Mouse (Mus musculus) neural tube, embryonic 12.5 days (tissue): ENCODE results near the gene Zfp786. TPM values are rescaled to one million over a fixed set of nuclear protein-coding genes. Genes with fewer than 3 reads are reported as not detected.

ENCODE experiments used
- ATAC-seq: fragments of 200-750 bp; cut with Nextera tagmentation; 2 replicates; pipeline ENCODE4 v1.8.0; 2017; ENCODE audit warnings: low read depth, mild to moderate bottlenecking, moderate TSS enrichment, moderate library complexity; ENCODE audit not compliant: low FRiP score
- H3K27ac ChIP-seq: fragments of 300-500 bp; sonication (generic); 2 replicates; pipeline ENCODE4 v1.5.1; 2016
- H3K27me3 ChIP-seq: fragments of 300-500 bp; sonication (generic); replicated peaks from 2 replicates; pipeline ENCODE4 v1.6.1; 2016; ENCODE audit warnings: mild to moderate bottlenecking
- H3K36me3 ChIP-seq: fragments of 300-500 bp; sonication (generic); 2 replicates; pipeline ENCODE4 v1.6.1; 2016; ENCODE audit warnings: mild to moderate bottlenecking
- H3K4me1 ChIP-seq: fragments of 300-500 bp; sonication (generic); 2 replicates; pipeline ENCODE4 v1.6.1; 2016
- H3K4me2 ChIP-seq: fragments of 300-500 bp; sonication (generic); replicated peaks from 2 replicates; pipeline ENCODE4 v1.6.1; 2016; ENCODE audit warnings: mild to moderate bottlenecking
- H3K4me3 ChIP-seq: fragments of 300-500 bp; sonication (generic); 2 replicates; pipeline ENCODE4 v1.5.1; 2016
- H3K9ac ChIP-seq: fragments of 300-500 bp; sonication (generic); 2 replicates; pipeline ENCODE4 v1.6.1; 2016; ENCODE audit warnings: mild to moderate bottlenecking
- H3K9me3 ChIP-seq: fragments of 300-500 bp; sonication (generic); 2 replicates; pipeline ENCODE4 v1.6.1; 2016; ENCODE audit warnings: mild to moderate bottlenecking
- WGBS: fragments of 180-500 bp; shearing (Covaris S2); methylation state at CpG from one replicate; pipeline ENCODE4 v1.1.7; 2016; 5-methylcytosine and 5-hydroxymethylcytosine counted together
- polyA plus RNA-seq: library from polyadenylated mRNA; unstranded; fragments of >200 nt; fragmentation: Nextera tagmentation; extraction: Ambion mirVana; gene quantifications from 2 replicates; pipeline ENCODE4 v1.2.1, GENCODE M21; 2016

The Zfp786 gene
- polyA plus RNA-seq, 1 experiment from 2014 or later, result 12.8 TPM

DNA sequence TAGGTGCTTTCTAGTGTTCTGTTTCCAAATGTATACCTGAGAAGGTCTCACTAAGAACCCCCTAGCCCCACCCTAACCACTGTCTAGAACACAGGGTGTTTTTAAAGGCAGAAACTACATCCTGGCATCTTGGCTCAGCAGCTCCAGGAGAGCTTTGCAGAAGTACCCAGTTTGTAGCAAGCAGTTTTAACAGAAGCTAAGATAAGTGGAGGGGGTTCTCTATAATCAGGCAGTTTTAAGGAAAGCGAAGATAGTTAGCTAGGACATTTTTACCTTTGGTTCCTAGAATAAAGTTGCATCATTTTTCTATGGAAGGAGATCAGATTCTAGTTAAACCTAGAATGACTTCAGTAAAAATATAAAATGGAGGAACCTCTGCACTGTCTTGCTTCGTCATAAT lies 11.2 kb upstream of the Zfp786 start:
- no peak overlapping the region for H3K9ac ChIP-seq
- WGBS, result 97% methylated on average over 2 of the region's 2 CpGs
- no peak overlapping the region for H3K4me2 ChIP-seq
- H3K27me3 ChIP-seq, result no peaks in the 10 kb centered on the region
- no peak overlapping the region for H3K4me3 ChIP-seq
- H3K4me1 ChIP-seq, result no peaks in the 10 kb centered on the region
- H3K9me3 ChIP-seq, result no peaks in the 10 kb centered on the region
- peaks cover 18% of the 10 kb centered on the region for H3K36me3 ChIP-seq
- no peak overlapping the region for H3K27ac ChIP-seq
- no peak for ATAC-seq

DNA sequence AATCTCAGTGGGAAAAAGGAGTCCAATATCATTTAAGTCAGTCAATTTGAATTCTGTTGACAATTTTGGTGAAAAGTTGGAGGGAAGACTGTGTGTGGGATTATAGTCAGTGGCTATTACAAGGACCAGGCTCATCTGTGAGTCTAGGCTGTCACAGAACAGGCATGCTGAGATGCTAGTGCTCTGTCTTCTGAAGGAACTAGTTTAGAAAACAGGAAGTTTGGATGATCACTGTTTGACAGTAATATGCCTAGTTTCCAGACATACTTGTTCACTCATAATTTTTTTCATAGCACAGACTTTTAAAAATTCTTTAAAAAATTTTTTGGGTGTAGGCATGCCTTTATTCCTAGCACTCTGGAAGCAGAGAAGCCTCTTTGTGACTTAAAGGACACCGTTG lies 10.4 kb upstream of the Zfp786 start:
- ATAC-seq, result no peak
- Histone ChIP-seq H3K36me3 (peaks cover 13% of the 10 kb centered on the region), H3K27ac (no peak overlapping the region), H3K4me3 (no peak overlapping the region), H3K4me2 (no peak overlapping the region), H3K9ac (no peak overlapping the region), H3K27me3 (no peaks in the 10 kb centered on the region), H3K9me3 (no peaks in the 10 kb centered on the region), H3K4me1 (no peaks in the 10 kb centered on the region)
- 92% methylated on average over 1 of the region's 1 CpGs for WGBS

DNA sequence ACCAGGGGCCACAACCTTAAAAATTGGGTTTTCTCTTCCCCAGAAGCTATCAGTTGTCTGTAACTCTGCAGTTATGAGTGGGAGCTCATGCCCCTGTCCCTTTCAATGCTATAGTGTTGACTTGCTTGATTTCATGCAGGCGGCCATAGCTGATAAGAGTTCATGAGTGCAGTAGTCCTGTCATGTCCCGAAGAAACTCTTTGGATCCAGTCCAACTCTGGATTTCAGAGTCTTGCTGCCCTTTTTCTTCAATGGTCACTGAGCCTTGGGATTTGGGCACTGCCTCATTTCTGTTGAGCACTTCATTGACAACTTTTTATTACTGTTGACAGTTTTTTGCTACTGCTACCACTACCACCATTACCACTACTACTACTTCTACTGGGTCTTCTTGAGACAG lies 7.0 kb upstream of the Zfp786 start:
- WGBS, result 93% methylated on average over 2 of the region's 2 CpGs
- H3K4me3 ChIP-seq, result no peak overlapping the region
- H3K9ac ChIP-seq, result no peak overlapping the region
- peaks cover 13% of the 10 kb centered on the region for H3K36me3 ChIP-seq
- H3K4me1 ChIP-seq, result no peaks in the 10 kb centered on the region
- H3K27ac ChIP-seq, result no peak overlapping the region
- ATAC-seq, result no peak
- no peaks in the 10 kb centered on the region for H3K27me3 ChIP-seq
- H3K9me3 ChIP-seq, result no peaks in the 10 kb centered on the region
- no peak overlapping the region for H3K4me2 ChIP-seq

DNA sequence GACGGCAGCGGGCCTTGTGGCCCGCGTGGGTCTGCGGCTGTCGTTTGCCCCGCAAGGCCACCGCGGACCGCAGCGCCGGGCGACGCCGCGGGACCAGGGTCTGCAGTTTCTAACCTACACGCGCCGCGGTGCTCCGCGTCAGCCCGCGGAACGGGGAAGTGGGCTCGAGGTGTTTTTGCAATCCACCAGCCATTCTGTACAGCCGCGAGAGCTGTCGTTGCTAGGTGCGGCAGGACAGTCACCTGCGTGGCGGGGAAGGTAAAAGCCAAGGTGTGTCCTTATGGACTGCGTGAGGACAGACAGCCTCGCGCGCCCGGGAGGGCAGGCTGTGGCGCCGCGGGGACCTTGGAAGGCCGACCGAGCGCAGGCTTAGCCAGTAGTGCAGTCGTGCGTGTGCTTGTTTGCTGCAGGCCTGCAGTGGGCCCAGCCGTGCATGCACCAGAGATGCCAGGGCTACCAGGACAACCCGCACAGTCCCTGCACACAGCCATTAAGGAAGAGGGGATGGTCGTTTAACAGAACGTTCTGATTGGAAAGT lies 5.4 kb upstream of the Zfp786 start:
- under 1% methylated on average over 49 of the region's 49 CpGs for WGBS
- Histone ChIP-seq H3K4me3 (peak overlapping the region; percentile 86), H3K27me3 (no peaks in the 10 kb centered on the region), H3K4me1 (no peaks in the 10 kb centered on the region), H3K9ac (peak overlapping the region; percentile 95), H3K9me3 (no peaks in the 10 kb centered on the region), H3K27ac (peak overlapping the region; percentile 94), H3K4me2 (peak overlapping the region; percentile 71), H3K36me3 (peaks cover 8% of the 10 kb centered on the region)
- ATAC-seq, result peak; percentile 88

DNA sequence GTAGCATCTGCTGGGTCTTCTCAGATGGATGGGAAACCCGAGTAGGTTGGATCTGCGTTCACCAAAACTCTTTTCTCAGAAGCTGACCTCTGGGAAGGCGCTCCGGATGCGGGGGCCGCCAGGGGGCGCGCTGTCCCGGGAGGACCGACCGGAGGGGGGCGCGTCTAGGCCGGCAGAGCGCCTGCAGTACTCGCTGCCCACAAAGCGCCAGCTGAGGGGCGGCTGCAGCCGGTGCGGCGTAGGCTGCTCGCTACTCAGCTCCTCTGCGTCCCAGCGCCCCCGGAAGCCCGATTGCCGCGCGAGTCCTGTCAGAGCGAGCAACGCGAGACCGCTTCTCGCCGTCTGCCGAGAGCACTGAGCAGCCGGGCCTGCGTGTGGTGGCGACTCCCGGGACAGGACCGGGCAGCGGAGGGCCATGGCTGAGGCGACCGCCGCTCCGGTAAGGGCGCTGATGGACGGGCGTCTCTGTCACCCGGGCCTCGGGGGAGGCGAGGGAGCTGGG lies 4.9 kb upstream of the Zfp786 start, which contains the start of gene Zfp398:
Gene Zfp398 (plus strand): TSS at position 180 of the 502 bp plus-strand sequence.
- WGBS, result under 1% methylated on average over 52 of the region's 52 CpGs
- Histone ChIP-seq H3K4me3 (peak within 1 kb of the TSS; percentile 86), H3K27ac (peak within 1 kb of the TSS; percentile 94), H3K9me3 (no peaks in the 10 kb centered on the region), H3K36me3 (0 out of 2 replicates have a peak, but pooled peaks cover 4% of the 10 kb centered on the region), H3K9ac (peak within 1 kb of the TSS; percentile 95), H3K27me3 (no peaks in the 10 kb centered on the region), H3K4me2 (peak within 1 kb of the TSS; percentile 71), H3K4me1 (peaks cover 3% of the 10 kb centered on the region; the same call in 1 of the 2 replicates)
- ATAC-seq, result peak; percentile 93

DNA sequence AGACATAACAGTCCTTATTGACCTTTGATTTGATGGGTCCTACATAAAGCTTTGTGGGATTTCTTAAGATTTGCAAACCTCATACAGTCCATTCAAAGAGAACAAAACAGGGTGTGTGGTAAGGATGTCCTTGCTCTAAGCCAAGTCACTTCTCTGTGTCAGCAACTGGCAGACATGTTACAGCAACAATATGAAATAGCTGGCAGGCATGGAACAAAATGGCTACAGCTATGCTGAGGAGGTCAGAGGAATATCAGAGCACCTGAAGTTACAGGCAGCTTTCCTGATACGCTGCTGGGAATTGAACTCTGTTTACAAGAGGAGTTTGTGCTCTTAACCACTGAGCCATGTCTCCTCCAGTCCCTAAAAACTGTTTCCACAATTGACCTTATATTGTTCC lies 1.6 kb upstream of the Zfp786 start:
- Histone ChIP-seq H3K27ac (no peak overlapping the region), H3K4me3 (no peak overlapping the region), H3K4me2 (no peak overlapping the region), H3K9me3 (no peaks in the 10 kb centered on the region), H3K36me3 (no peaks in the 10 kb centered on the region), H3K27me3 (no peaks in the 10 kb centered on the region), H3K9ac (no peak overlapping the region), H3K4me1 (peaks cover 4% of the 10 kb centered on the region; the same call in 1 of the 2 replicates)
- ATAC-seq, result no peak
- 89% methylated on average over 1 of the region's 1 CpGs for WGBS

DNA sequence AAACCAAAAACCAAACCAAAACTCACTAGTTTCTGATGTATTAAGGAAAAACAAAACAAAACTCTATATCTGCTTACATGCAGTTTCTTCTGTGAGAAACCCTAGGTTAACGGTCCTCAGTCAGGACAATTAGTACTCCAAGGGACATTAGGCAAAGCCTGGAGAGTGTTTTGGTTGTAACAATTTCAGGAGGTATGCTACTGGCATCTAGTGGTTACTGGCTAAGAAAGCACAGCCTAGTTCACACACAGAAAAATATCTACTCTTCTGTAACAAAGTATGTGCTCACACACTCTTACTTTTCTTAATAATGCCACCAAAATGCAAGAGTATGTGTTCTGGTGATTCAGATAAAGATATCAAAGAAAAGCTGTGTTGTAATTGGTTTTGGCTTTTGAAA lies 1.7 kb downstream of the Zfp786 start:
- 23% methylated on average over 1 of the region's 1 CpGs for WGBS
- Histone ChIP-seq H3K4me1 (peaks cover 4% of the 10 kb centered on the region; the same call in 1 of the 2 replicates), H3K4me3 (no peak overlapping the region)

DNA sequence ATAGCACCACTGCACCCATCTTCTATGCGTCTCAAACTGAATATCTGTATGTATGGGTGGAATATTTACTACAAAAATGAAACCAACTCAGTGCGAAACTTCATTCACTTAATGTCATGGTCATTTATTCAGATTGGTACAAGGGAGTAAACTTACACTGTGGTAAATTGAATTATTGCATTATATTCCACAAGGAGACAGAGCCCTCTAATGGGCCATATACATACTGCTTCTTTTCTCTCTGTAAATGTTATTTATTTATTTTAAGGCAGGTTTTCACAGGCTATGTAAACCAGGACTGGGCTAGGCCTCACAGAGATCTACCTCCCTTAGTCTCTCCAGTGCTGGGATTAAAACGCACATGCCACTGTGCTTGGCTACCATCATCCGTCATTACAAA lies 3.2 kb downstream of the Zfp786 start:
- no peak for ATAC-seq
- no peak overlapping the region for H3K4me3 ChIP-seq
- no peak overlapping the region for H3K27ac ChIP-seq
- H3K27me3 ChIP-seq, result no peaks in the 10 kb centered on the region
- no peak overlapping the region for H3K4me2 ChIP-seq
- peaks cover 25% of the 10 kb centered on the region for H3K36me3 ChIP-seq
- H3K4me1 ChIP-seq, result peaks cover 4% of the 10 kb centered on the region; the same call in 1 of the 2 replicates
- WGBS, result 91% methylated on average over 4 of the region's 4 CpGs
- no peaks in the 10 kb centered on the region for H3K9me3 ChIP-seq
- no peak overlapping the region for H3K9ac ChIP-seq

More for the DNA sequence above, 1.7 kb downstream of the Zfp786 start:
- H3K4me2 ChIP-seq, result peak overlapping the region; percentile 61
- H3K27me3 ChIP-seq, result no peaks in the 10 kb centered on the region
- no peak overlapping the region for H3K27ac ChIP-seq
- H3K9ac ChIP-seq, result 0 out of 2 replicates have a peak overlapping the region, but pooled peaks have one; percentile 95
- ATAC-seq, result no peak
- H3K9me3 ChIP-seq, result no peaks in the 10 kb centered on the region
- peaks cover 12% of the 10 kb centered on the region for H3K36me3 ChIP-seq

DNA sequence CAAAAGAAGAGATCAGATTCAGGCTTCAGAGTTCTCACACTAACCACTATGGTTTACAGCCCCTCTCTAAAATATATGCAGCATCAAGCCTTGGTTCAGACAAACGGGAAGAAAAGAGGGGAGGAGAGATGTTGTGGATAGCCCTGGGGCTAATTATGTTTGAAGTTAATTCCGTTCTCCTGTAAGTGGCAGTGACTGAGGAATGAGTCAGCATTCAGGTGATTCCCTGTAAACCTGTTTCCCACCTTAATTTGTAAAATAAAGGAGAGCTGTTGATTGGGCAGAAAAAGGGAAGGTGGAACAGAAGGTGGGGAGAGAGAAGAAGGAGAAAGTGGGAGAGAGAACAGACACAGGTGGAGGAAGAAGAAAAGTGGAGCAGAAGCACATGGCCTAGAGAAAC lies 6.4 kb downstream of the Zfp786 start:
- Histone ChIP-seq H3K9me3 (no peaks in the 10 kb centered on the region), H3K4me3 (no peak overlapping the region), H3K4me1 (no peaks in the 10 kb centered on the region; the same call in 1 of the 2 replicates), H3K27ac (no peak overlapping the region), H3K9ac (no peak overlapping the region), H3K27me3 (no peaks in the 10 kb centered on the region), H3K4me2 (no peak overlapping the region), H3K36me3 (peaks cover 52% of the 10 kb centered on the region)
- no peak for ATAC-seq
- 60% methylated on average over 2 of the region's 2 CpGs for WGBS

DNA sequence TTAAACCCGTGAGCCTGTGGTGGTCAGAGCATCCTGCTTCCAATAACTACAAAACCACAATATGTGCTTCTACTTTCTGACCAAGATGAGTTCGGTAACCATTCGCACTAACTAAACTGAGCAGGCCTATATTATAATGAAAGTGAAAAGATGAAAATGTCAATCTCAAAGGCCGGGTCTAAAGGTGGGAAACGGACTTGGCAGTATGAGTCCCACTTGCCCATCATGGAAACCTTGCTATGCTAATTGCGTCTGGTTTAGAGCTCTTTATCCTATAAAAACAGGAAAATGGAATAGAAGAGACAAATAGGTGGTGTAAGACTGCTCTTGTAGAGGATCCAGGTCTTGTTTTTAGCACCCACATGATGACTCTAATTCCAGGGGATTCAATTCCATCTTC lies 8.9 kb downstream of the Zfp786 start:
- Histone ChIP-seq H3K9ac (no peak overlapping the region), H3K9me3 (no peaks in the 10 kb centered on the region), H3K4me1 (no peaks in the 10 kb centered on the region), H3K36me3 (peaks cover 60% of the 10 kb centered on the region), H3K27ac (no peak overlapping the region), H3K4me2 (no peak overlapping the region), H3K27me3 (no peaks in the 10 kb centered on the region), H3K4me3 (no peak overlapping the region)
- WGBS, result 94% methylated on average over 6 of the region's 6 CpGs
- ATAC-seq, result no peak

DNA sequence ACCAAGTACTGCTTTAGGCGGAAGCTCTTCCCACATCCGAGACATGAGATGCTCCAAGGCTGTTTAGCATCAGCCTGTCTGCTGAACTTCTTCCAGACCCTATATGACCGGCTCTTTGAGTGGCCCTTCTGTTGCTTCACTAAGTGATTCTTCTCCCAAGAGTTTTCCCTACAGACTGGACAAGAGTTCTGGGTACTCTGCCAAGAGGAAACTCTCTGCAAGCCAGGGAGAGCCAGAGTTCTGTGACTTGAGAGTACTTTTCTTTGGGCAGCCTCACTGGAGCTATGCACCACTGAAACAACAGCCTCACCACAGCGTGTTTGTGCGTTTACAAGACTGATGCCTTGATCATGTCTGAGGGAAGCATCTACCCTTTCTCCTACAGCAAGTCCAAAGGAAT lies 9.4 kb downstream of the Zfp786 start:
- H3K36me3 ChIP-seq, result peaks cover 60% of the 10 kb centered on the region
- no peaks in the 10 kb centered on the region for H3K9me3 ChIP-seq
- H3K4me2 ChIP-seq, result no peak overlapping the region
- H3K27me3 ChIP-seq, result no peaks in the 10 kb centered on the region
- no peaks in the 10 kb centered on the region for H3K4me1 ChIP-seq
- no peak overlapping the region for H3K27ac ChIP-seq
- 90% methylated on average over 5 of the region's 5 CpGs for WGBS
- ATAC-seq, result no peak
- H3K9ac ChIP-seq, result no peak overlapping the region
- H3K4me3 ChIP-seq, result no peak overlapping the region

DNA sequence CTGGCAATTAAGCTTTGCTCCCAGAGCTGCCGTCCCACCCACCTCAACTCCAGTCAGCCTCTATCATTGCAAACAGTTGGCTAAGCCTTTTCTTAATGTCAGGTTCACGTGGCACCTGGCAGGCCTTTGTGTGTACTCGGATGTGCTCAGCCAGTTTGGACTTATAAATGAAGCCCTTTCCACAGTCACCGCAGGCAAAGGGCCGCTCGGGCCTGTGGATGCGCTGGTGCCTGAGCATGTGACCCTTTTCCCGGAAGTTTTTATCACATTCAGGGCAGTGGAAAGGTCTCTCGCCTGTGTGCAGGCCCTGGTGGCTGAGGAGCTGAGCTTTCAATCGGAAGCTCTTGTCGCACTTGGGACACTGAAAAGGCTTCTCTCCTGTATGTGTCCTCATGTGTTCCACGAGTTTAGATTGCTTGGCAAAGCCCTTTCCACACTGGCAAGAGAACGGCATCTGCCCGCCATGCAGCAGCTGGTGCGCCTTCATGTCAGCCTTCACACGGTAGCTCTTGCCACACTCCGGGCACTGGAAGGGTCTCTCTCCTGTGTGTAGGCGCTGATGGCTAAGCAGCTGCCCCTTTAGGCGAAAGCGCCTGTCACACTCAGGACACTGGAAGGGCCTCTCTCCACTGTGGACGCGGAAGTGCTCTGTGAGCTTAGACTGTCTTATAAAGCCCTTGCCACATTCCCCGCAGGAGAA lies 10.9 kb downstream of the Zfp786 start:
- 93% methylated on average over 23 of the region's 23 CpGs for WGBS
- Histone ChIP-seq H3K4me1 (no peaks in the 10 kb centered on the region), H3K36me3 (peaks cover 56% of the 10 kb centered on the region)

More for the DNA sequence above, 10.9 kb downstream of the Zfp786 start:
- no peak overlapping the region for H3K4me2 ChIP-seq
- no peaks in the 10 kb centered on the region for H3K9me3 ChIP-seq
- no peak overlapping the region for H3K4me3 ChIP-seq
- no peak overlapping the region for H3K27ac ChIP-seq
- H3K27me3 ChIP-seq, result no peaks in the 10 kb centered on the region
- no peak overlapping the region for H3K9ac ChIP-seq
- no peak for ATAC-seq
